Mouse (Mus musculus) midbrain, postnatal 0 days (tissue): ENCODE results near the gene Rab12. TPM values are rescaled to one million over a fixed set of nuclear protein-coding genes. Genes with fewer than 3 reads are reported as not detected.

Source experiments
- ATAC-seq: fragments of 200-750 bp; cut with Nextera tagmentation; 2 replicates; pipeline ENCODE4 v1.8.0; 2017; ENCODE audit warnings: moderate number of reproducible peaks, mild to moderate bottlenecking, moderate TSS enrichment, moderate library complexity; ENCODE audit not compliant: low FRiP score
- DNase-seq: peaks from one replicate; pipeline ENCODE4 v3.0.0-alpha.2; 2015; ENCODE audit warnings: low spot score
- H3K27ac ChIP-seq: fragments of 300-500 bp; sonication (generic); 2 replicates; pipeline ENCODE4 v1.5.1; 2014; ENCODE audit warnings: low read depth, mild to moderate bottlenecking, low read length, mixed read lengths
- H3K27me3 ChIP-seq: fragments of 300-500 bp; sonication (generic); 2 replicates; pipeline ENCODE4 v1.6.1; 2014; ENCODE audit warnings: low read length, control low read depth, mixed read lengths; ENCODE audit not compliant: insufficient read depth
- H3K36me3 ChIP-seq: fragments of 300-500 bp; sonication (generic); 2 replicates; pipeline ENCODE4 v1.6.1; 2014; ENCODE audit warnings: low read length, control low read depth, mixed read lengths; ENCODE audit not compliant: insufficient read depth
- H3K4me1 ChIP-seq: fragments of 300-500 bp; sonication (generic); 2 replicates; pipeline ENCODE4 v1.6.1; 2014; ENCODE audit warnings: mild to moderate bottlenecking, control low read depth, antibody characterized with exemption, low read length, mixed read lengths; ENCODE audit not compliant: insufficient read depth
- H3K4me2 ChIP-seq: fragments of 300-500 bp; sonication (generic); 2 replicates; pipeline ENCODE4 v1.6.1; 2014; ENCODE audit warnings: low read depth, mild to moderate bottlenecking, low read length, mixed read lengths; ENCODE audit not compliant: poor library complexity, severe bottlenecking
- H3K4me3 ChIP-seq: fragments of 300-500 bp; sonication (generic); 2 replicates; pipeline ENCODE4 v1.5.1; 2014; ENCODE audit warnings: low read depth, mild to moderate bottlenecking, low read length, moderate library complexity
- H3K9ac ChIP-seq: fragments of 300-500 bp; sonication (generic); replicated peaks from 2 replicates; pipeline ENCODE4 v1.6.1; 2014; ENCODE audit warnings: mild to moderate bottlenecking, low read length, moderate library complexity, mixed read lengths; ENCODE audit not compliant: poor library complexity, severe bottlenecking
- H3K9me3 ChIP-seq: fragments of 300-500 bp; sonication (generic); 2 replicates; pipeline ENCODE4 v1.6.1; 2016; ENCODE audit warnings: low read length, control low read depth
- CTCF ChIP-seq: IDR thresholded peaks from 2 replicates; pipeline ENCODE4 v1.5.1; 2016; ENCODE audit warnings: antibody characterized with exemption, mild to moderate bottlenecking
- WGBS: fragments of 180-500 bp; shearing (Covaris S2); extraction: QIAGEN DNeasy Blood & Tissue Kit; methylation state at CpG from one replicate; pipeline ENCODE4 v1.1.7; 2014; 5-methylcytosine and 5-hydroxymethylcytosine counted together
- polyA plus RNA-seq: library from polyadenylated mRNA; unstranded; fragments of >200 nt; fragmentation: Nextera tagmentation; extraction: Ambion mirVana; gene quantifications from 2 replicates; pipeline ENCODE4 v1.2.1, GENCODE M21; 2015
- total RNA-seq: library from RNA; depleted of rRNA; stranded (reverse); fragments of >200 nt; gene quantifications from 2 replicates; pipeline ENCODE4 v1.2.3, GENCODE M21; 2014

Rab12 gene
- total and polyA plus RNA-seq, 2 experiments from 2014 or later = 95.3 to 102 TPM

DNA sequence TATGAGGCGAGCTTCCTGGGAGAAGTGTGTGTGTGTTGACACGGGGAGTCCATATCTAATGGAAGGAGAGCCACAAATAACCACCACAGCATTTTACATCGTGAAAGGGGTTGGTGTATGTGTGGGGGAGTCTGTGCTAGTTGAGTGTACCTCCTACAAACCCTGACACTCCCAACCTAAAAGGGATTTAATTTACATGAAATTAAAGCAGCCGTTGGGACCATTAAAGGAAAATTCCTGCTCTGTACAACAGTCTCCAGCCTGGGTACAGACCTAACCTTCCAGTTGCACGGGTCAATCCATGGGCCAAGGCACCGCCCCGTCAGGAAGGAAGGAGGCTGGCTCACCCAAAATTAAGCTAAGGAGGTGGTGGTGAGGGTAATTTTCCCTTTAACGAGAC, 49.5 kb downstream of the Rab12 start:
- Histone ChIP-seq H3K9me3 (no peaks in the 10 kb centered on the region), H3K4me3 (no peak overlapping the region), H3K4me1 (no peaks in the 10 kb centered on the region), H3K27me3 (no peaks in the 10 kb centered on the region), H3K27ac (no peak overlapping the region), H3K36me3 (no peaks in the 10 kb centered on the region), H3K9ac (no peak overlapping the region), H3K4me2 (no peak overlapping the region)
- no peak for TF ChIP-seq CTCF
- DNase-seq (no peak), ATAC-seq (no peak)
- WGBS = 29% methylated on average over 8 of the region's 8 CpGs

DNA sequence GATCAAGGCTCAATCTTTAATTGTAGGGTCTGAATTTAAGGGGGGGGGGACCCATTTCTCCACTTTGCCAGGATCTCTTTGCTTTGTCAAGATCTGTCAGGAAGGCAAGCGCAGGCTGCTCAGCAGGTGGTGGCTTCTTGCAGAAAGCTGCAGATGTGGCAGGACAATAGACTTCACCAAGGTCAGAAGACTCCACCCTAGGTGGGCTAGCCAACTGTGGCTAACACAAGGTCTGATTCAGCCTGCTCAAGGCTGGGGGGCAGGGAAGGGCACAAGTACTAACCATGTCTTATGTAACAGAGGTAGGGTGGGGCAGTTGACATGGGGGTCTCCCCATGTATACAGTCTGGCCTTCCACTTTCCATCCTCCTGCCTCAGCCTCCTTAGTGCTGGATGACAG, 62.3 kb downstream of the Rab12 start:
- Histone ChIP-seq H3K9ac (no peak overlapping the region), H3K4me2 (no peak overlapping the region), H3K4me3 (no peak overlapping the region), H3K27me3 (no peaks in the 10 kb centered on the region), H3K4me1 (no peaks in the 10 kb centered on the region), H3K9me3 (no peaks in the 10 kb centered on the region), H3K27ac (no peak overlapping the region), H3K36me3 (no peaks in the 10 kb centered on the region)
- no peak for TF ChIP-seq CTCF
- WGBS = 50% methylated on average over 1 of the region's 1 CpGs
- ATAC-seq (no peak), DNase-seq (no peak)

DNA sequence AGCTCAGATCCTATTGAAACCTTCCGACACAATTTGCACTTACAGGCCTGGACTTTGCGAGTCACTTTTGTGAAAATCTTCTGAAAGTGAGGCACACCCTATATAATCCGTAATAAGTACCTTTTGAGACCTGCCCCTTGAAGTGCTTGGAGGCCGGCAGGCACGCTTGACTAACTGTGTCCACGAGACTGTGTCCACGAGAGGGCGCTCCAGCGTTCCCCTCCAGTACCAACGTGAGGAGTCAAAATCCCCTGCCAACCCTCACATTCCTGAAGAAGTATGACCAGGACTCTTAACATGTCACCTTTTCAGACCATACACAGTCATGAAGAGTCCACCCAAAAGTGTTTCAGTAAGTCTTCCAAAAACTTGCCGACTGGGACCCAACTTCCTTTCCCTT, 68.4 kb downstream of the Rab12 start:
- Histone ChIP-seq H3K9ac (no peak overlapping the region), H3K4me1 (peaks cover 23% of the 10 kb centered on the region; the same call in 1 of the 2 replicates), H3K4me2 (peak overlapping the region; percentile 89), H3K27me3 (no peaks in the 10 kb centered on the region), H3K4me3 (no peak overlapping the region), H3K9me3 (no peaks in the 10 kb centered on the region), H3K27ac (no peak overlapping the region), H3K36me3 (no peaks in the 10 kb centered on the region)
- ATAC-seq (no peak), DNase-seq (peak; percentile 91)
- peak; percentile 91 for TF ChIP-seq CTCF
- WGBS = 1% methylated on average over 11 of the region's 11 CpGs

DNA sequence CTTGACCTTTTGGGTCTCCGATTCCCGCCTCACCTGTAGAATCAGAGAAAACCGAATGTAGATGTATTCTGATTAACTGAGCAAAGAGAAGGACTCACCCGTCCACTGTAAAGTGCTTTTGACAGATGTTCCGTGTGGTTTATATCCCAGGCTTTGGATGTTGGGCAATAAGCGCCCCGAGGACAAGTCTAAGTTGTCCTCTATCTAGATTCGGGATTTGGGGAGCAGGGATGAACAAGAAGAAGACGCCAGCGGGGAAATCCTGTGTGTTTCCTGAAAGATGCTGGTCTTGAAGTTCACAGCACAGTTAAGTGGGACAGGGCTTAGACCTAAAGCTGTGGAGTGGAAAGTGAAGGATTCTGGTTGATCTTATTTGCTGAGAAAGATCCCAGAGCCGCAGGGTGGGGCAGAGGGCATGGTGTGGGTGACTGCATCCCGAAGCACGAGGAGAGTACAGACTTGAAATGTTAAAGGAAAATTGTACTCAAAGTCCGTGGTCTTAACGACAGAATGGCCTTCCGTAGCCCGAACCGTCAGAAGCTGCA, 68.9 kb downstream of the Rab12 start:
- H3K9me3 ChIP-seq = no peaks in the 10 kb centered on the region
- H3K9ac ChIP-seq = peak overlapping the region; percentile 82; the same call in 1 of the 2 replicates
- no peaks in the 10 kb centered on the region for H3K27me3 ChIP-seq
- H3K27ac ChIP-seq = no peak overlapping the region
- peaks cover 25% of the 10 kb centered on the region; the same call in 1 of the 2 replicates for H3K4me1 ChIP-seq
- ATAC-seq (no peak), DNase-seq (no peak)
- peak overlapping the region; percentile 89 for H3K4me2 ChIP-seq
- no peak for TF ChIP-seq CTCF
- 4% methylated on average over 18 of the region's 18 CpGs for WGBS
- H3K36me3 ChIP-seq = no peaks in the 10 kb centered on the region
- H3K4me3 ChIP-seq = peak overlapping the region; percentile 78; the same call in 1 of the 2 replicates

DNA sequence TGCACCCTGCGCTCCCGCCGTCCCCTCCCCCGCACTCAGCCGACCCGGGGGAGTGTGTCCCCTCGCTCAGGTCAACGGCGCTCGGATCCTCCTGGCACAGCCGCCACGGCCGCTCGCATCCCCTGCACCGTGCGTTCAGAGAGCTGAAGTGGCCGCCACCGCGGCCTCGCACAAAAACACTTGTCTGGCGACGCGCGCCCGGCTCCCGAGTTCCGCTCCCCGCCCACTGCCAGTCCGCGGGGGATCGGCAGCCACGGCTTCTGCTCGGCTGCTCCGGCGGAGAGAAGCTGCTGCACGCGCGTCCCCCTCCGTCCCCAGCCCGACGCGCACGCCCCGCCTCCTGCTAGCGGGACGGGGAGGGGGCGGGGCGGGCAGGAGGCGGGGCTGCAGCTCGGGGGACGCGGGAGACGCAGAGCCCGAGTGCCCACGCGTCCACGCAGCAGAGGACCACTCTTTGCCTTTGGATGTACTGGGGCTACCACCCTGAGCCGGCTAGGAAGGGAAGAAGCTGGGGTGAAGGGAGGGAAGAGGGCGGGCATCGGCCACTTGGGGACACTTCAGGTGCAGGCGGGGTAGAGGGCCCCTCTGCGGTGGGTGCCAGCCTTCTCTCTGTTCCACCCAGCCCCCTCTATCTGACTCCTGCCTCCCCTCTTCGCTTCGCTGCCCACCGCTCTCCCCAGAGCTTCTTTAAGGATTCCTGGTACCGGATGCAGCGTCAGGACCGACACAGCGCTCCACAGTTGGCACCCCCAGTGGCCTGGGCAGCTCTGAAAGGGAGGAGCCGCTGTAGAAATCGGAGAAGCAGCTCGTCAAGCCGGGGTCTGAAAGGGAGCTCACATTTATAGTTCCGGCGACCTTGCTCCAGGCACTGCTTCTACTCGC, 69.8 kb downstream of the Rab12 start, which contains the start of gene Mtcl1:
TSS of gene Mtcl1 (minus strand) at position 291 of the 882 bp plus-strand sequence.
- H3K27ac ChIP-seq = peak within 1 kb of the TSS; percentile 78
- peak; percentile 82 for ATAC-seq
- H3K4me1 ChIP-seq = peaks cover 25% of the 10 kb centered on the region; the same call in 1 of the 2 replicates
- H3K4me2 ChIP-seq = peak within 1 kb of the TSS; percentile 89
- H3K36me3 ChIP-seq = no peaks in the 10 kb centered on the region
- peak within 1 kb of the TSS; percentile 82 for H3K9ac ChIP-seq
- peak; percentile 44 for TF ChIP-seq CTCF
- H3K27me3 ChIP-seq = no peaks in the 10 kb centered on the region
- H3K9me3 ChIP-seq = no peaks in the 10 kb centered on the region
- H3K4me3 ChIP-seq = peak within 1 kb of the TSS; percentile 78
- DNase-seq = peak; percentile 91
- under 1% methylated on average over 73 of the region's 76 CpGs for WGBS
